Mouse (Mus musculus) heart, embryonic 12.5 days (tissue): Measurements from ENCODE around the gene Mkrn2. TPM values are rescaled to one million over a fixed set of nuclear protein-coding genes. Genes with fewer than 3 reads are reported as not detected.
"Not testable (repeated sequence)": the region's sequence is repeated elsewhere in the genome, so short reads cannot be mapped to it uniquely, and the experiment has no call there.

ENCODE experiments used
- ATAC-seq: fragments of 200-750 bp; cut with Nextera tagmentation; 2 replicates; pipeline ENCODE4 v1.8.0; 2017; ENCODE audit warnings: moderate TSS enrichment, moderate library complexity; ENCODE audit not compliant: insufficient number of reproducible peaks, low FRiP score
- H3K27ac ChIP-seq: fragments of 300-500 bp; sonication (generic); 2 replicates; pipeline ENCODE4 v1.5.1; 2016; ENCODE audit warnings: mild to moderate bottlenecking, moderate library complexity; ENCODE audit not compliant: poor library complexity, severe bottlenecking
- H3K27me3 ChIP-seq: fragments of 300-500 bp; sonication (generic); replicated peaks from 2 replicates; pipeline ENCODE4 v1.6.1; 2016; ENCODE audit warnings: mild to moderate bottlenecking, moderate library complexity
- H3K36me3 ChIP-seq: fragments of 300-500 bp; sonication (generic); 2 replicates; pipeline ENCODE4 v1.6.1; 2016; ENCODE audit warnings: mild to moderate bottlenecking, moderate library complexity
- H3K4me1 ChIP-seq: fragments of 300-500 bp; sonication (generic); replicated peaks from 2 replicates; pipeline ENCODE4 v1.6.1; 2016; ENCODE audit warnings: mild to moderate bottlenecking
- H3K4me2 ChIP-seq: fragments of 300-500 bp; sonication (generic); 2 replicates; pipeline ENCODE4 v1.6.1; 2016; ENCODE audit warnings: mild to moderate bottlenecking, moderate library complexity
- H3K4me3 ChIP-seq: fragments of 300-500 bp; sonication (generic); 2 replicates; pipeline ENCODE4 v1.5.1; 2016; ENCODE audit warnings: mild to moderate bottlenecking
- H3K9ac ChIP-seq: fragments of 300-500 bp; sonication (generic); 2 replicates; pipeline ENCODE4 v1.6.1; 2016; ENCODE audit warnings: mild to moderate bottlenecking, moderate library complexity
- H3K9me3 ChIP-seq: fragments of 300-500 bp; sonication (generic); replicated peaks from 2 replicates; pipeline ENCODE4 v1.6.1; 2016; ENCODE audit warnings: mild to moderate bottlenecking, moderate library complexity
- WGBS: fragments of 180-500 bp; shearing (Covaris S2); methylation state at CpG from one replicate; pipeline ENCODE4 v1.1.7; 2016; 5-methylcytosine and 5-hydroxymethylcytosine counted together
- polyA plus RNA-seq: library from polyadenylated mRNA; unstranded; fragments of >200 nt; fragmentation: Nextera tagmentation; extraction: Ambion mirVana; gene quantifications from 2 replicates; pipeline ENCODE4 v1.2.1, GENCODE M21; 2016

Mkrn2 gene
- polyA plus RNA-seq, 1 experiment from 2014 or later: 21.6 TPM

- H3K36me3 ChIP-seq: peaks cover 48% of the 10 kb centered on the region
- no peak overlapping the region for H3K9ac ChIP-seq
- H3K9me3 ChIP-seq: no peaks in the 10 kb centered on the region
- ATAC-seq: no peak
- no peak overlapping the region for H3K27ac ChIP-seq
- H3K4me2 ChIP-seq: no peak overlapping the region
- WGBS: 75% methylated on average over 3 of the region's 3 CpGs
- peaks cover 10% of the 10 kb centered on the region; the same call in 1 of the 2 replicates for H3K4me1 ChIP-seq
- H3K27me3 ChIP-seq: no peaks in the 10 kb centered on the region
- no peak overlapping the region for H3K4me3 ChIP-seq
Measured at GRCm38 (mm10) chr6:115609121-115609520, 7.4 kb downstream of the Mkrn2 start.

- Histone ChIP-seq H3K4me1 (peaks cover 10% of the 10 kb centered on the region; the same call in 1 of the 2 replicates), H3K9me3 (no peaks in the 10 kb centered on the region), H3K36me3 (peaks cover 57% of the 10 kb centered on the region), H3K27me3 (no peaks in the 10 kb centered on the region), H3K9ac (no peak overlapping the region), H3K4me3 (no peak overlapping the region), H3K27ac (no peak overlapping the region), H3K4me2 (no peak overlapping the region)
- 90% methylated on average over 5 of the region's 5 CpGs for WGBS
- no peak for ATAC-seq
Measured at GRCm38 (mm10) chr6:115610301-115610700, 8.6 kb downstream of the Mkrn2 start.

GRCm38 (mm10) chr6:115613793-115614192, 12.1 kb downstream of the Mkrn2 start:
- no peak overlapping the region for H3K9ac ChIP-seq
- peaks cover 91% of the 10 kb centered on the region for H3K36me3 ChIP-seq
- H3K9me3 ChIP-seq: no peaks in the 10 kb centered on the region
- no peak overlapping the region for H3K27ac ChIP-seq
- no peaks in the 10 kb centered on the region for H3K27me3 ChIP-seq
- no peak overlapping the region for H3K4me2 ChIP-seq
- H3K4me3 ChIP-seq: no peak overlapping the region
- H3K4me1 ChIP-seq: no peaks in the 10 kb centered on the region
- ATAC-seq: no peak

- Histone ChIP-seq H3K27ac (no peak overlapping the region), H3K9me3 (no peaks in the 10 kb centered on the region), H3K27me3 (no peaks in the 10 kb centered on the region), H3K36me3 (peaks cover 98% of the 10 kb centered on the region), H3K9ac (no peak overlapping the region), H3K4me1 (no peaks in the 10 kb centered on the region), H3K4me3 (no peak overlapping the region), H3K4me2 (no peak overlapping the region)
- WGBS: 87% methylated on average over 3 of the region's 3 CpGs
- no peak for ATAC-seq
Measured at GRCm38 (mm10) chr6:115615983-115616382, 14.3 kb downstream of the Mkrn2 start.

GRCm38 (mm10) chr6:115619818-115620217, 18.1 kb downstream of the Mkrn2 start:
- peaks cover 96% of the 10 kb centered on the region for H3K36me3 ChIP-seq
- H3K27me3 ChIP-seq: no peaks in the 10 kb centered on the region
- 88% methylated on average over 10 of the region's 10 CpGs for WGBS
- no peaks in the 10 kb centered on the region for H3K9me3 ChIP-seq
- H3K9ac ChIP-seq: no peak overlapping the region
- H3K4me3 ChIP-seq: no peak overlapping the region
- H3K4me2 ChIP-seq: no peak overlapping the region
- H3K27ac ChIP-seq: no peak overlapping the region
- ATAC-seq: no peak
- H3K4me1 ChIP-seq: no peaks in the 10 kb centered on the region

- no peak for ATAC-seq
- Histone ChIP-seq H3K27me3 (no peaks in the 10 kb centered on the region), H3K9me3 (no peaks in the 10 kb centered on the region), H3K4me1 (no peaks in the 10 kb centered on the region), H3K4me2 (no peak overlapping the region), H3K4me3 (no peak overlapping the region), H3K9ac (no peak overlapping the region), H3K36me3 (peaks cover 97% of the 10 kb centered on the region), H3K27ac (no peak overlapping the region)
- WGBS: 78% methylated on average over 1 of the region's 1 CpGs
Measured at GRCm38 (mm10) chr6:115620942-115621341, 19.2 kb downstream of the Mkrn2 start.

GRCm38 (mm10) chr6:115626121-115626520, 24.4 kb downstream of the Mkrn2 start:
- Histone ChIP-seq H3K4me1 (no peaks in the 10 kb centered on the region), H3K9me3 (no peaks in the 10 kb centered on the region), H3K27ac (no peak overlapping the region), H3K9ac (no peak overlapping the region), H3K36me3 (peaks cover 90% of the 10 kb centered on the region), H3K27me3 (no peaks in the 10 kb centered on the region), H3K4me3 (no peak overlapping the region), H3K4me2 (no peak overlapping the region)
- WGBS: 84% methylated on average over 5 of the region's 5 CpGs
- ATAC-seq: no peak

- Histone ChIP-seq H3K4me2 (no peak overlapping the region), H3K27ac (no peak overlapping the region), H3K4me3 (no peak overlapping the region), H3K27me3 (no peaks in the 10 kb centered on the region), H3K36me3 (peaks cover 86% of the 10 kb centered on the region), H3K9ac (no peak overlapping the region), H3K9me3 (no peaks in the 10 kb centered on the region), H3K4me1 (no peaks in the 10 kb centered on the region)
- 86% methylated on average over 3 of the region's 3 CpGs for WGBS
- ATAC-seq: no peak
Measured at GRCm38 (mm10) chr6:115631056-115631795, 29.5 kb downstream of the Mkrn2 start.

GRCm38 (mm10) chr6:115634015-115634414, 32.3 kb downstream of the Mkrn2 start:
- Histone ChIP-seq H3K4me3 (no peak overlapping the region), H3K9ac (no peak overlapping the region), H3K4me1 (no peaks in the 10 kb centered on the region), H3K4me2 (no peak overlapping the region), H3K9me3 (no peaks in the 10 kb centered on the region), H3K27me3 (no peaks in the 10 kb centered on the region), H3K27ac (no peak overlapping the region), H3K36me3 (peaks cover 85% of the 10 kb centered on the region)
- ATAC-seq: no peak
- WGBS: 89% methylated on average over 2 of the region's 2 CpGs

GRCm38 (mm10) chr6:115638188-115638587, 36.5 kb downstream of the Mkrn2 start:
- H3K4me2 ChIP-seq, H3K4me1 ChIP-seq, H3K27me3 ChIP-seq, H3K9ac ChIP-seq, H3K27ac ChIP-seq, ATAC-seq, H3K4me3 ChIP-seq, H3K9me3 ChIP-seq: not testable (repeated sequence)
- 93% methylated on average over 7 of the region's 7 CpGs for WGBS
- peaks cover 79% of the 10 kb centered on the region for H3K36me3 ChIP-seq

GRCm38 (mm10) chr6:115643315-115643714, 41.6 kb downstream of the Mkrn2 start:
- 84% methylated on average over 1 of the region's 1 CpGs for WGBS
- H3K9ac ChIP-seq: no peak overlapping the region
- no peak for ATAC-seq
- peaks cover 44% of the 10 kb centered on the region for H3K36me3 ChIP-seq
- H3K4me1 ChIP-seq: peaks cover 4% of the 10 kb centered on the region
- H3K27ac ChIP-seq: no peak overlapping the region
- no peaks in the 10 kb centered on the region for H3K9me3 ChIP-seq
- H3K4me3 ChIP-seq: no peak overlapping the region
- no peaks in the 10 kb centered on the region for H3K27me3 ChIP-seq
- H3K4me2 ChIP-seq: no peak overlapping the region
